Mouse (Mus musculus) stomach, postnatal 0 days (tissue): ENCODE results near the gene Git1.

Experiments used
- CTCF ChIP-seq: IDR thresholded peaks from 2 replicates; pipeline ENCODE4 v1.5.1; 2016; ENCODE audit warnings: antibody characterized with exemption, low read depth, mild to moderate bottlenecking, moderate library complexity
- EP300 ChIP-seq: optimal IDR thresholded peaks from 2 replicates; pipeline ENCODE3; 2016; ENCODE audit warnings: antibody characterized with exemption

DNA sequence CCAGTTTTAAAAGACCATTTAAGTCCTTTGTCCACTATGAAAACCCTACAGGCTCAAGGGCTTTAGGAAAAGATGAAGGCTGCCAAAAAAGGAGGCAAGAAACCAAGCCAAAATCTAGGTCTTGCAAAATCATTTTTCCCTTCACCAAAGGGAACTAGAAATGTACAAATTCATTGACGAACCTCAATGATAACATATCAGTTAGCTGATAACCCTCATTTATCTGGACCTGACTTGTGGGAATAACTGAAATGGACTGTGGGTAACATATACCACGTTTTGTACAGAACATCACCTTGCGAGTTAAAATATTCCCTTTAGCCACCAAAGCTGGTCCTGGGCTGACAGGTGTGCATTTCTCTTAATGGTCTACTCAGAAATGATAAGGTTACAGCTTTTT lies 36.3 kb downstream of the Git1 start:
- TF ChIP-seq CTCF (no peak), EP300 (no peak)
